Mouse (Mus musculus): ENCODE data around the gene Syne2. TPM values are rescaled to one million over a fixed set of nuclear protein-coding genes. Genes with fewer than 3 reads are reported as not detected.
A peak's percentile ranks its signal among the peaks of the same experiment; 100 is the strongest.

Syne2 gene
- polyA plus RNA-seq, 1 experiment from 2014 or later, result 41.4 TPM

GRCm38 (mm10) chr12:75915694-75916093, 97.8 kb downstream of the Syne2 start:
- Histone ChIP-seq H3K9ac (ENCODE audit: low read depth, low read length) (no peak overlapping the region), H3K36me3 (ENCODE audit: control insufficient read depth, insufficient read depth, low read length) (no peaks in the 10 kb centered on the region), H3K4me1 (ENCODE audit: control insufficient read depth, insufficient read depth, low read length) (no peaks in the 10 kb centered on the region), H3K9me3 (replicated peaks; ENCODE audit: control insufficient read depth, low read length, poor library complexity, severe bottlenecking) (no peaks in the 10 kb centered on the region), H3K4me3 (ENCODE audit: low read depth, low read length) (no peak overlapping the region), H3K27me3 (ENCODE audit: control insufficient read depth, insufficient read depth, low read depth, low read length) (no peaks in the 10 kb centered on the region), H3K27ac (ENCODE audit: low read length) (no peak overlapping the region), H3K4me2 (ENCODE audit: low read length) (no peak overlapping the region)
- ATAC-seq, result no peak
- 93% methylated on average over 5 of the region's 5 CpGs for WGBS

GRCm38 (mm10) chr12:75918415-75918814, 100.5 kb downstream of the Syne2 start:
- WGBS, result 89% methylated on average over 2 of the region's 2 CpGs
- Histone ChIP-seq H3K9ac (ENCODE audit: low read depth, low read length) (no peak overlapping the region), H3K4me3 (ENCODE audit: low read depth, low read length) (no peak overlapping the region), H3K27me3 (ENCODE audit: control insufficient read depth, insufficient read depth, low read depth, low read length) (no peaks in the 10 kb centered on the region), H3K27ac (ENCODE audit: low read length) (no peak overlapping the region), H3K9me3 (replicated peaks; ENCODE audit: control insufficient read depth, low read length, poor library complexity, severe bottlenecking) (no peaks in the 10 kb centered on the region), H3K4me2 (ENCODE audit: low read length) (no peak overlapping the region), H3K4me1 (ENCODE audit: control insufficient read depth, insufficient read depth, low read length) (no peaks in the 10 kb centered on the region), H3K36me3 (ENCODE audit: control insufficient read depth, insufficient read depth, low read length) (no peaks in the 10 kb centered on the region)
- ATAC-seq, result no peak

- ATAC-seq, result 0 out of 2 replicates have a peak, but pooled peaks have one; percentile 42
- no peak overlapping the region for H3K4me2 ChIP-seq (ENCODE audit: low read length)
- H3K36me3 ChIP-seq (ENCODE audit: control insufficient read depth, insufficient read depth, low read length), result no peaks in the 10 kb centered on the region
- H3K27ac ChIP-seq (ENCODE audit: low read length), result no peak overlapping the region
- no peaks in the 10 kb centered on the region for H3K4me1 ChIP-seq (ENCODE audit: control insufficient read depth, insufficient read depth, low read length)
- H3K9me3 ChIP-seq (replicated peaks; ENCODE audit: control insufficient read depth, low read length, poor library complexity, severe bottlenecking), result no peaks in the 10 kb centered on the region
- no peak overlapping the region for H3K4me3 ChIP-seq (ENCODE audit: low read depth, low read length)
- WGBS, result 52% methylated on average over 6 of the region's 6 CpGs
- no peak overlapping the region for H3K9ac ChIP-seq (ENCODE audit: low read depth, low read length)
- H3K27me3 ChIP-seq (ENCODE audit: control insufficient read depth, insufficient read depth, low read depth, low read length), result no peaks in the 10 kb centered on the region
These were observed 101.0 kb downstream of the Syne2 start for GRCm38 (mm10) chr12:75918914-75919313.

- no peaks in the 10 kb centered on the region for H3K27me3 ChIP-seq (ENCODE audit: control insufficient read depth, insufficient read depth, low read depth, low read length)
- no peaks in the 10 kb centered on the region for H3K4me1 ChIP-seq (ENCODE audit: control insufficient read depth, insufficient read depth, low read length)
- WGBS, result 38% methylated on average over 11 of the region's 11 CpGs
- no peak overlapping the region for H3K9ac ChIP-seq (ENCODE audit: low read depth, low read length)
- no peak overlapping the region for H3K27ac ChIP-seq (ENCODE audit: low read length)
- H3K36me3 ChIP-seq (ENCODE audit: control insufficient read depth, insufficient read depth, low read length), result peaks cover 6% of the 10 kb centered on the region
- H3K4me2 ChIP-seq (ENCODE audit: low read length), result no peak overlapping the region
- H3K9me3 ChIP-seq (replicated peaks; ENCODE audit: control insufficient read depth, low read length, poor library complexity, severe bottlenecking), result no peaks in the 10 kb centered on the region
- no peak overlapping the region for H3K4me3 ChIP-seq (ENCODE audit: low read depth, low read length)
- peak; percentile 51 for ATAC-seq
These were observed 105.0 kb downstream of the Syne2 start for GRCm38 (mm10) chr12:75922900-75923299.

- Histone ChIP-seq H3K27me3 (ENCODE audit: control insufficient read depth, insufficient read depth, low read depth, low read length) (no peaks in the 10 kb centered on the region), H3K4me2 (ENCODE audit: low read length) (no peak overlapping the region), H3K36me3 (ENCODE audit: control insufficient read depth, insufficient read depth, low read length) (peaks cover 8% of the 10 kb centered on the region), H3K9me3 (replicated peaks; ENCODE audit: control insufficient read depth, low read length, poor library complexity, severe bottlenecking) (no peaks in the 10 kb centered on the region), H3K9ac (ENCODE audit: low read depth, low read length) (no peak overlapping the region), H3K4me1 (ENCODE audit: control insufficient read depth, insufficient read depth, low read length) (no peaks in the 10 kb centered on the region), H3K27ac (ENCODE audit: low read length) (no peak overlapping the region), H3K4me3 (ENCODE audit: low read depth, low read length) (no peak overlapping the region)
- 96% methylated on average over 11 of the region's 11 CpGs for WGBS
- no peak for ATAC-seq
These were observed 106.9 kb downstream of the Syne2 start for GRCm38 (mm10) chr12:75924852-75925251.

GRCm38 (mm10) chr12:75927596-75927995, 109.7 kb downstream of the Syne2 start:
- H3K36me3 ChIP-seq (ENCODE audit: control insufficient read depth, insufficient read depth, low read length), result peaks cover 15% of the 10 kb centered on the region
- no peak for ATAC-seq
- H3K4me2 ChIP-seq (ENCODE audit: low read length), result no peak overlapping the region
- no peaks in the 10 kb centered on the region for H3K27me3 ChIP-seq (ENCODE audit: control insufficient read depth, insufficient read depth, low read depth, low read length)
- H3K9me3 ChIP-seq (replicated peaks; ENCODE audit: control insufficient read depth, low read length, poor library complexity, severe bottlenecking), result no peaks in the 10 kb centered on the region
- no peak overlapping the region for H3K9ac ChIP-seq (ENCODE audit: low read depth, low read length)
- no peaks in the 10 kb centered on the region for H3K4me1 ChIP-seq (ENCODE audit: control insufficient read depth, insufficient read depth, low read length)
- 95% methylated on average over 1 of the region's 1 CpGs for WGBS
- H3K4me3 ChIP-seq (ENCODE audit: low read depth, low read length), result no peak overlapping the region
- H3K27ac ChIP-seq (ENCODE audit: low read length), result no peak overlapping the region

- no peak for ATAC-seq
- no peaks in the 10 kb centered on the region for H3K4me1 ChIP-seq (ENCODE audit: control insufficient read depth, insufficient read depth, low read length)
- H3K4me2 ChIP-seq (ENCODE audit: low read length), result no peak overlapping the region
- H3K36me3 ChIP-seq (ENCODE audit: control insufficient read depth, insufficient read depth, low read length), result 0 out of 2 replicates have a peak, but pooled peaks cover 10% of the 10 kb centered on the region
- WGBS, result 81% methylated on average over 4 of the region's 4 CpGs
- no peak overlapping the region for H3K9ac ChIP-seq (ENCODE audit: low read depth, low read length)
- H3K9me3 ChIP-seq (replicated peaks; ENCODE audit: control insufficient read depth, low read length, poor library complexity, severe bottlenecking), result no peaks in the 10 kb centered on the region
- no peak overlapping the region for H3K4me3 ChIP-seq (ENCODE audit: low read depth, low read length)
- no peak overlapping the region for H3K27ac ChIP-seq (ENCODE audit: low read length)
- H3K27me3 ChIP-seq (ENCODE audit: control insufficient read depth, insufficient read depth, low read depth, low read length), result no peaks in the 10 kb centered on the region
These were observed 115.6 kb downstream of the Syne2 start for GRCm38 (mm10) chr12:75933561-75933960.

- Histone ChIP-seq H3K27me3 (ENCODE audit: control insufficient read depth, insufficient read depth, low read depth, low read length) (no peaks in the 10 kb centered on the region), H3K9me3 (replicated peaks; ENCODE audit: control insufficient read depth, low read length, poor library complexity, severe bottlenecking) (no peaks in the 10 kb centered on the region), H3K4me2 (ENCODE audit: low read length) (no peak overlapping the region), H3K9ac (ENCODE audit: low read depth, low read length) (no peak overlapping the region), H3K27ac (ENCODE audit: low read length) (no peak overlapping the region), H3K4me3 (ENCODE audit: low read depth, low read length) (no peak overlapping the region), H3K36me3 (ENCODE audit: control insufficient read depth, insufficient read depth, low read length) (no peaks in the 10 kb centered on the region), H3K4me1 (ENCODE audit: control insufficient read depth, insufficient read depth, low read length) (no peaks in the 10 kb centered on the region)
- 60% methylated on average over 5 of the region's 5 CpGs for WGBS
- no peak for ATAC-seq
These were observed 133.4 kb downstream of the Syne2 start for GRCm38 (mm10) chr12:75951328-75951727.

- Histone ChIP-seq H3K9ac (ENCODE audit: low read depth, low read length) (no peak overlapping the region), H3K4me1 (ENCODE audit: control insufficient read depth, insufficient read depth, low read length) (no peaks in the 10 kb centered on the region), H3K27me3 (ENCODE audit: control insufficient read depth, insufficient read depth, low read depth, low read length) (no peaks in the 10 kb centered on the region), H3K36me3 (ENCODE audit: control insufficient read depth, insufficient read depth, low read length) (no peaks in the 10 kb centered on the region), H3K4me3 (ENCODE audit: low read depth, low read length) (no peak overlapping the region), H3K27ac (ENCODE audit: low read length) (no peak overlapping the region), H3K9me3 (replicated peaks; ENCODE audit: control insufficient read depth, low read length, poor library complexity, severe bottlenecking) (no peaks in the 10 kb centered on the region), H3K4me2 (ENCODE audit: low read length) (no peak overlapping the region)
- ATAC-seq, result no peak
- WGBS, result 96% methylated on average over 1 of the region's 1 CpGs
These were observed 134.1 kb downstream of the Syne2 start for GRCm38 (mm10) chr12:75952011-75952410.
